In the genomic region with DNA sequence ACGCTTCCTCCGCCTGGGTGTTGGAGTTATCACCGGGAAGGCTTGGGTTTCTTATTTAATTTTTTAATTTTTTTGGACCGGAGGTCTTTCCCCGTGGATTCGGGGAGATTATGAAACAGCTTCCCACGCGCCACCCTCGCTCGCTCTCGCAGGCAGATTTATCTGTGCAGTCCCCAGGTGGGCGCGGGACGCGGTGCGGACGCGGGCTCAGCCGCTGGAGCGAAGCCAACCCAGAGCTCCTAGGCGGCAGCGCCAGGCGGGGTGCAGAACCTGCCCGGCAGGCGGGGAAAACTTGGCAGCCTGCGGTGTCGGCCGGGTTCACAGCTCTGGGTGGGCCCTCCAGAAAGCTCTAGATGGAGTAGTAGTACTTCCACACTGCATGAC, we compare ENCODE assay signal across 8 mouse cellular contexts. TPM values are rescaled to one million over a fixed set of nuclear protein-coding genes. Genes with fewer than 3 reads are reported as not detected.
DNase-seq lines count a peak whose midpoint lies in the region; ATAC-seq and TF ChIP-seq lines count a peak whose summit lies in the region.

No protein-coding gene starts in this region.

- ATAC-seq in hindbrain, embryonic 13.5 days (ENCODE audit: low FRiP score): peak; percentile 57

- H3K4me1 ChIP-seq in ES-E14 (ENCODE audit: control insufficient read depth in 2 of 2, insufficient read depth in 2 of 2, low read length in 2 of 2, poor library complexity in 1 of 2): no peaks in the 10 kb centered on the region
- peaks cover 23% of the 10 kb centered on the region for H3K4me1 ChIP-seq in hindbrain, embryonic 13.5 days (replicated peaks)

- H3K27ac ChIP-seq in ES-E14 (ENCODE audit: insufficient read depth, low read depth, low read length, poor library complexity, severe bottlenecking): no peak overlapping the region
- H3K27ac ChIP-seq in hindbrain, embryonic 13.5 days: peak overlapping the region; percentile 72; the same call in 1 of the 2 replicates

- H3K9me3 ChIP-seq in ES-E14 (ENCODE audit: control insufficient read depth, insufficient read depth, low read depth, low read length): no peaks in the 10 kb centered on the region
- no peaks in the 10 kb centered on the region for H3K9me3 ChIP-seq in hindbrain, embryonic 13.5 days

- H3K4me3 ChIP-seq in ES-E14 (ENCODE audit: insufficient read depth in 1 of 2, low read depth in 1 of 2, low read length in 2 of 2, poor library complexity in 1 of 2, severe bottlenecking in 1 of 2): peak overlapping the region; percentile 66 to 87
- peak overlapping the region; percentile 73 for H3K4me3 ChIP-seq in hindbrain, embryonic 13.5 days

- no peaks in the 10 kb centered on the region for H3K36me3 ChIP-seq in ES-E14 (ENCODE audit: control insufficient read depth, insufficient read depth, low read length, poor library complexity, severe bottlenecking)
- no peaks in the 10 kb centered on the region for H3K36me3 ChIP-seq in hindbrain, embryonic 13.5 days

- WGBS in hindbrain, embryonic 13.5 days: under 1% methylated on average over 28 of the region's 28 CpGs

- H3K4me2 ChIP-seq in hindbrain, embryonic 13.5 days: peak overlapping the region; percentile 100

- in situ Hi-C loops in ES-E14 (cut with MboI; ENCODE audit: low sequenced_read_pairs in 2 of 2, unreplicated experiment in 2 of 2): no loop called here

- peak overlapping the region; percentile 15; the same call in 1 of the 2 replicates for H3K9ac ChIP-seq in ES-E14 (ENCODE audit: insufficient read depth, low read depth, low read length, poor library complexity, severe bottlenecking)
- peak overlapping the region; percentile 78 for H3K9ac ChIP-seq in hindbrain, embryonic 13.5 days

- no peak for DNase-seq in ES-E14 (ENCODE audit: low read depth, low spot score)
- peak; percentile 4 for DNase-seq in cerebellum, adult 9-10 months
- DNase-seq in frontal cortex, postnatal 36 days (ENCODE audit: low spot score in 2 of 2): peak; percentile 84 to 88
- peak; percentile 67 for DNase-seq in left cerebral cortex, adult 11 months (ENCODE audit: low spot score)
- DNase-seq in lung, postnatal 10 days: peak; percentile 75
- DNase-seq in retina, postnatal 7 days (ENCODE audit: low read depth, low spot score): peak; percentile 17
- no peak for DNase-seq in T-cell, adult 2 months (ENCODE audit: low spot score)

- H3K27me3 ChIP-seq in hindbrain, embryonic 13.5 days: peaks cover 51% of the 10 kb centered on the region

TF ChIP-seq in ES-E14, 5 proteins besides CTCF, POLR2A, EP300 and RAD21:
- TF ChIP-seq CHD2 (IDR thresholded peaks at IDR 0.05; ENCODE audit: low read depth, low read length) (no peak), HCFC1 (IDR thresholded peaks at IDR 0.05; ENCODE audit: borderline replicate concordance, insufficient read depth, low read length) (no peak), ZC3H11A (IDR thresholded peaks at IDR 0.05; ENCODE audit: borderline replicate concordance, low read depth, low read length) (no peak), MAFK (IDR thresholded peaks at IDR 0.05; ENCODE audit: insufficient read depth, low read depth, low read length) (no peak), ZNF384 (IDR thresholded peaks at IDR 0.05; ENCODE audit: low read depth, low read length) (no peak)
TF ChIP-seq in ES-E14: peak in this region for 0.

RNA-seq across cellular contexts. Expression of gene Kitl, which starts 0.9 kb away (rescaled TPM):
- 6.5 and 8.7 TPM in 2 replicates for total RNA-seq in ES-E14 (2012; rRNA removed)
- polyA plus RNA-seq in hindbrain, embryonic 13.5 days (2015; fragmentation: Nextera tagmentation; extraction: Ambion mirVana): 18.2 and 18.3 TPM in 2 replicates

Comparison
In these comparisons a context has a peak if more than half of its experiments do, and no peak if none do; other contexts are left out.
1. DNase-seq: peak in cerebellum, adult 9-10 months (single experiment), frontal cortex, postnatal 36 days (2 of 2), left cerebral cortex, adult 11 months (single experiment), lung, postnatal 10 days (single experiment) and retina, postnatal 7 days (single experiment); none in ES-E14 (single experiment) and T-cell, adult 2 months (single experiment).